Mouse (Mus musculus) central nervous system, embryonic 14 days (tissue): ENCODE measurements around the gene Smarcd2. TPM values are rescaled to one million over a fixed set of nuclear protein-coding genes. Genes with fewer than 3 reads are reported as not detected.

Experiments used
- polyA plus RNA-seq: library from polyadenylated mRNA; depleted of rRNA; stranded (reverse); fragments of >200 nt; gene quantifications from 2 replicates; pipeline ENCODE4 v1.2.3, GENCODE M21; 2012; rRNA removed

Smarcd2 gene
- 41.7 and 56.1 TPM in 2 replicates for polyA plus RNA-seq

GRCm38 (mm10) chr11:106272644-106273310 lies at the start of gene Smarcd2:
TSS of gene Smarcd2 (minus strand) at chr11:106272972.

GRCm38 (mm10) chr11:106314333-106314812 lies 41.6 kb upstream of the Smarcd2 start, which contains the start of gene Cd79b:
TSS of gene Cd79b (minus strand) at chr11:106314762.

DNA sequence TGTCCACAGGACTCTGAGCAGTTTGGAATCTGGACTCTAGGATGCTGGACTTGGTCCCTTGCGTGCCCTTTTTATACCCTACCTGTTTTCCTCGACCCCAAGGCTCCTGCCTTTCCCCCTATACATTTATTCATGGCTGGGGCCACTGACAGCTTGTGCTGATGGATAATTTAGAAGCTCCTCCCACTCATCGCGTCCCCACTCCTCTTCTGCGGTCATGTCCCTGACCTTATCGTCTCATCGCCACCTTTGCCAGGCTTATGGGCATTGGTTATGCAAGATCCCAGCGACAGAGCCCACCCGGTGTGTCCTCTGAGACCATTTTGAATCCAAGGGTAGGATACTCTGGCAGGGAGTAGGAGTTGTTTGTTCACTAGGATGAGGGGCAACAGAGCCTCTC lies 29.0 kb upstream of the Smarcd2 start, which contains the start of gene Gh:
TSS of gene Gh (minus strand) at position 101 of the 400 bp plus-strand sequence.

DNA sequence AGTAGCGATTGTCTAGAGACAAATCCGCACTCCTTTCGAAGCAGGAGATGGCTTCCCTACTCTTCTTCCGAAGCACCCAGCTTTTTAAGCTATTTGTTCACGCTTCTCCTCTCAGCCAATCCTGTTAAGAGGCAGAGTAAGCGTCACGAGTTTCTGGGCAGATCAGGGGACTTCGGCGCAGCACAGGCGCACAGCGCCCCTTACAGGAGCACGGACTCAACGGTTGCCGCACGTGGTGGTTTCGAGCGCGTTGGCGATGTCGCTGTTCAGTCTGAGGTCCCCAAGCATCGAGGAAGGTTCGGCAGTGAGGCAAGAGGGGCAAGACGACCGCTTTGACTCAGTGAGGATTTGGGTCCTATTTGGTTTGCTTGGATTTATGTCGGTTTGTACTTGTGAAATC lies 3.7 kb upstream of the Smarcd2 start, which contains the start of gene Tcam1:
TSS of gene Tcam1 (plus strand) at position 219 of the 400 bp plus-strand sequence.

DNA sequence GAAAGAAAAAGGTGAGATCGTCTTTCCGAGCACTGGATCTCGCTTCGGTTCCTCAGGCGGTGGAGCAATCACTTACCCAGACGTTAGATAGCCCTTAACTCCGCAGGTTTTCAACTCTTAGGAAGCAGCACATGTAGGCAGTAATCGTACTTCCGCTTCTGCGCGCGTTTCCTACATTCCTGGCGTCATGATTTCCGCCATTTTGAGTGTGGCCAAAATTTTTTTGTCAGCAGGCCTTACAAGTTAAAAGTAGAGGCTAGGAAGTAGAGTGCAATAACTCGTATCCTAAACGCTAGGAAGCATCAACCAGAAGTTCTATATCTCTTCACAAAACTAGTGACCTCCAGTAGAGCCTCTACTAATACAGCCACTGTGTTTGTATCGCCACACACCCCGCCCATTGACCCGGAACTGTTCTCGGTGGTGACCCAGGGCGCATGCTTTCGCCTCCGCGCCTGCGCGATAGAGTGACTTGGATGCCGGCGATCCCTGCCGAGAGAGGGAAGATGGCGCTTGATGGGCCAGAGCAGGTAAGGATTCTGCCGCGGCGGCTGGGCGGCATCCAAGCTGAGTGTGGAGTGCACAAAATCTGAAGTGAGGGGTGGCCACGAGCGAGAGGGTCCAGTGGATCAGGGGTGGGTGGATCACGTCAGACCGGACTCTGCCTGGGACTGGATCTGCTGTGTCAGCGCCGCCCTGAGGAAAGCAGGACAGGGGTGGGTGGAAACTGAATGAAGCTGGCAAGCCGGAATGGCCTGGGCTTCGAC lies 16.9 kb downstream of the Smarcd2 start, which contains the start of the genes Ftsj3 and Psmc5:
TSS of gene Ftsj3 (minus strand) at position 395 of the 767 bp plus-strand sequence.
TSS of gene Psmc5 (plus strand) at position 470 of the 767 bp plus-strand sequence.

DNA sequence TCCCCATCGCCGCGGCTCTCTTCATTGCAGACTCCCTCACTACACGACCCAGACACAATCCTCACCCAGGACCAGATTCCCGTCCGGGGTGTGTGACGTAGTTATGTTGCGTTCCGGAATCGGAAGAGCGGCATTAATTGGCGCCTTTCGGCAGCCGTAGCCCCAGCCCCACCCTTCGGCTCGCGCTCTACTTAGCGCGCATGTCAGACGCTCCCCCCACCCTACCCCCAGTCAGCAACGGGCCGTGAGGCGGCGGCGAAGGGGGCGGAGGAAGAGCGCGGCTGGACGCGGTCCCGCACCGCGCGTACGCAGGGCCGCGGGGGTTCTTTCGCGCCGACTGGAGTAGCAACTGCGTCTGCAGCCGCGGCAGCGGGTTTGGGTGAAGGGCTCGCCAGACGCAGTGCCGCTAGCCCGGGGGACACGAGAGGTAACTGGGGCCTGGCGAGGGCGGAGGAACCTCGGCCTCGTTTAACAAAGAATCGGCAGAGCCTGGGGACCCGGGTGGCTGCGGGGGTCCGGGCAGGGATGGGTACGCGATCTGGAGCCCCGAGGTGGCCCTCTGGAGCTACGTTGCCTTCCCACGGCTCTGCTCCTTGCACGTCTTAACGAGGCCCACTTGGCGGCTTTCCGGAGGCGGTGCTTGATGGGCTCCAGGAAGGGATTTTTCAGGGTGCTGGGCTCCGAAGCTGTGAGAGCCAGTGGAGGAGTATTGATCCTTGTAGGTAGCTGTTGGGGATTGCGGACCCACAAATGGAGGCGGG lies 55.9 kb downstream of the Smarcd2 start, which contains the start of gene Ddx42:
TSS of gene Ddx42 (plus strand) at position 197 of the 761 bp plus-strand sequence.

DNA sequence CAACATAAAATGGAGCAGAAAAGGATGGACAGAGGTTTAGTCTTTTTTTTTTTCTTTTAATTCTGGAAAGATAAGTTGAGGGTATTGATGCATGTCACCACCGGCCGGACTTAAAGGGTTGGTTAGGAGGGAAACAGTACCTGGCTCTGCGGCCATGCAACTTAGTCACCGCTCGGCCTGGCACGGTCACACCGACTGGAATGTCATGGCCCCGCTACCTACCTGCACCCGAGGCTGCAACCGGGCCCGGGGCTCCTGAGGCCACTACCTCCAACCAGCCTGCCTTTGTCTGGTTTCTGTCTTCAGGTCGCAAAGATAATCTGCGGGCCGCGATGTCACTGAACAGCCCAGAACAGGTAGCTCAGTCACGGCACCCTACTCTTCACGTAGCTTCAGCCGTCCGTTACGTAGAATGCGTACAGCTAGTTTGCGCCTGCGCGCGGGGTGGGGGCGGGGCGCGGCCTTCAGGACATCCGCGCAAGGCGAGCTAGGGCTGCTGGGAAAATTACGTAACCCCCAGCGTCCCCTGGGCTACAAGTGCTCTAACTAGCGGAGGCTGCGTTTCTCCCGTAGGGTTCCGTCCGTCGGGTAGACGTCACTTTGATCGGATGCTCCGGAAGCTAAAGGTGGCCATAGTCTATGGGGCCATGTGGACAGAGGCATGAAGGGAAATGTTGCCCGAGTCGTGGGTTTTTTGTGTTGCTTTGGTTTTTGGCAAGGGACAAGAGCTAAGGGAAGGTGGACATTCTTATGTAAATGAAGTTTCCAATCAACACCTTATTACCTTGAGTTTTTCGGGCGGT lies 56.6 kb downstream of the Smarcd2 start, which contains the start of gene Ccdc47:
TSS of gene Ccdc47 (minus strand) at position 418 of the 803 bp plus-strand sequence.

Other genes with a start within 250 kb of the Smarcd2 start
- gene Dcaf7, start 236.1 kb downstream of the Smarcd2 start, polyA plus RNA-seq = 119 and 125 TPM in 2 replicates
- gene Taco1, start 206.9 kb downstream of the Smarcd2 start, polyA plus RNA-seq = 13.0 and 14.4 TPM in 2 replicates
- gene Map3k3, start 188.4 kb downstream of the Smarcd2 start, polyA plus RNA-seq = 32.4 and 34.3 TPM in 2 replicates
- 0.34 TPM in 1 of 2 replicates, not detected in the other for gene Gm10840, start 112.1 kb downstream of the Smarcd2 start, polyA plus RNA-seq
- 117 and 125 TPM in 2 replicates for gene Limd2, start 112.1 kb downstream of the Smarcd2 start, polyA plus RNA-seq
- gene Strada, start 70.8 kb downstream of the Smarcd2 start, polyA plus RNA-seq = 51.7 and 54.4 TPM in 2 replicates
- gene Ccdc47, start 56.6 kb downstream of the Smarcd2 start, polyA plus RNA-seq = 56.5 and 57.1 TPM in 2 replicates
- 64.0 and 68.3 TPM in 2 replicates for gene Ddx42, start 56.0 kb downstream of the Smarcd2 start, polyA plus RNA-seq
- 41.8 and 42.3 TPM in 2 replicates for gene Ftsj3, start 16.9 kb downstream of the Smarcd2 start, polyA plus RNA-seq
- 211 and 214 TPM in 2 replicates for gene Psmc5, start 16.8 kb downstream of the Smarcd2 start, polyA plus RNA-seq
- gene Tcam1, start 3.7 kb upstream of the Smarcd2 start, polyA plus RNA-seq = 0.20 and 0.29 TPM in 2 replicates
- gene Gh, start 28.9 kb upstream of the Smarcd2 start, polyA plus RNA-seq = not detected in 2 replicates
- gene Cd79b, start 41.8 kb upstream of the Smarcd2 start, polyA plus RNA-seq = 0.65 and 1.0 TPM in 2 replicates
- gene Scn4a, start 80.3 kb upstream of the Smarcd2 start, polyA plus RNA-seq = 0.02 and 0.36 TPM in 2 replicates
- gene Prr29, start 92.5 kb upstream of the Smarcd2 start, polyA plus RNA-seq = 0.09 and 0.10 TPM in 2 replicates
- gene Icam2, start 115.1 kb upstream of the Smarcd2 start, polyA plus RNA-seq = 10.4 and 15.2 TPM in 2 replicates
- 10.1 and 10.8 TPM in 2 replicates for gene Ern1, start 214.9 kb upstream of the Smarcd2 start, polyA plus RNA-seq